Mouse (Mus musculus): Measurements from ENCODE around the gene Mmp9. TPM values are rescaled to one million over a fixed set of nuclear protein-coding genes. Genes with fewer than 3 reads are reported as not detected.

Mmp9 gene
- total RNA-seq, 1 experiment: 7.0 TPM

DNA sequence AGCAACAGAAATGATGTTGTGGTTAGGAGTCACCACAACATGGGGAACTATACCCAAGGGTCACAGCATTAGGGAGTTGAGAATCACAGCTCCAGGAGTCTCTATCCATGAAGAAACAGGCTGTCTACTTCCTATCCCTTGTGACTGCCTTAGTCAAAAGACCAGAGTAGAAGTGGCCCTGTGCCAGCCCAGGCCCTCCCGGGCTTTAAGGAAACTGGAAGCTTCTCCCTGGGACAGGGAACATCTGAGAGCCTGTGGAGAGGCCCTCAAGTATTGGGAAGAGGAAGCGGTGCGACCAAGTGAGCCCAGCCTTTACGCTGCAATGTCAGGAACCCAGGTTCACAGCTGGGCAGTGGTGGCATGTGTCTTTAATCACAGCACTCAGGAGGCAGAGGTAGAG is 4.6 kb upstream of the Mmp9 start:
- no peaks in the 10 kb centered on the region for H3K36me3 ChIP-seq (ENCODE audit: control insufficient read depth, insufficient read depth, low read length, poor library complexity, severe bottlenecking)
- H3K9ac ChIP-seq (ENCODE audit: insufficient read depth, low read depth, low read length, poor library complexity, severe bottlenecking): no peak overlapping the region
- no peak for TF ChIP-seq ZNF384 (IDR thresholded peaks at IDR 0.05; ENCODE audit: low read depth, low read length)
- TF ChIP-seq ZC3H11A (IDR thresholded peaks at IDR 0.05; ENCODE audit: borderline replicate concordance, low read depth, low read length): no peak
- no peak for TF ChIP-seq MAFK (IDR thresholded peaks at IDR 0.05; ENCODE audit: insufficient read depth, low read depth, low read length)
- no peak for TF ChIP-seq CHD2 (IDR thresholded peaks at IDR 0.05; ENCODE audit: low read depth, low read length)
- in situ Hi-C loops (cut with MboI; ENCODE audit: low sequenced_read_pairs in 2 of 2, unreplicated experiment in 2 of 2): no loop called here
- H3K4me3 ChIP-seq (ENCODE audit: insufficient read depth in 1 of 2, low read depth in 1 of 2, low read length in 2 of 2, poor library complexity in 1 of 2, severe bottlenecking in 1 of 2): no peak overlapping the region
- no peaks in the 10 kb centered on the region for H3K9me3 ChIP-seq (ENCODE audit: control insufficient read depth, insufficient read depth, low read depth, low read length)
- no peak for DNase-seq (ENCODE audit: low read depth, low spot score)
- no peak overlapping the region for H3K27ac ChIP-seq (ENCODE audit: insufficient read depth, low read depth, low read length, poor library complexity, severe bottlenecking)
- H3K4me1 ChIP-seq (ENCODE audit: control insufficient read depth in 2 of 2, insufficient read depth in 2 of 2, low read length in 2 of 2, poor library complexity in 1 of 2): peaks cover 0 to 23% of the 10 kb centered on the region in 2 experiments; a peak in 2 of 4 replicates

DNA sequence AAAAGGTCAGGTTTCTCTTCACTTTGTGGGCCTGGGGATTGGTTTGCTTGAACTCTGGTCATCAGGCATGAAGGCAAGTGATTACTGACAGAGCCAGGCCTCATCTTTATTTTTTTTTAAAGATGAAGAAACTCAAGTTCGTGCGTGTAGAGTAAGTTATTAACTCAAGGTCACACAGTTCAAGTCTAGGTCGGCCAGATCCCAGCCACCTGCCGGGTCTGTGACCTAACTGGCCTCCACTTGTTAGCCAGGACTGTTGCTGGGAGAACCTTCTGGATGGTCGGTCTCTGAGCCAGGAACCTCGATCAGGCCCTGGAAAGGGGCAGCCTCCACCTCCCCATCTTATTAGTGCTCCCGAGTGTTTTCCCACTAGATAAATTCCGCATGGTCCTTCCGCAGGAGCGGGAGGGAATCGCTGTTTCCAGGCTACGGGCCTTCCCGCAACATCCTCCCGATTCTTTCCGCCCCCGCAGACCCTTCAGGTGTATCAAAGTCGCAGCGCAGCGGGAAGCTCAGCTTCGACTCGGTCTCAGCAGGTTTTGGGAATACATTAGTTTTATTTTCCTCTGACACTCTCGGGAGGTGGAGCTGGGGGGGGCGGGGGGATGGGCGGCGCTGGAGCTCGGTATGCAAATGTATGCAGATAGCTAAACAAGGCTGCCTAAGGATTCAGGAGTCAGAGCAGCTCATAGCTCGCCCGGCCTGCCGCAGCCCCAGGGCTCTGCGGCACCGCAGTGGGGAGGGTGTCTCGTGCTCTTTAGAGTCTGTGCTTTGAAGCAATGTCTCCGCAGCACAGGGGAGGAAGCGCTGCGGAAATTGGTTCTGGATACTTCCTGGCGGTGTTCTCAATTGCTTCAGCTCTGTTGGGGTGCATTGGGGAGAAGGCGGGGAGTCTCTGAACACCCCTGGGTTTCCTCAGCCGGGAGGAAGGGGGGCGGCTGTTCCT is 2.2 kb upstream of the Mmp9 start:
- in situ Hi-C loops (cut with MboI; ENCODE audit: low sequenced_read_pairs in 2 of 2, unreplicated experiment in 2 of 2): no loop called here
- DNase-seq (ENCODE audit: low read depth, low spot score): peak; percentile 63
- Histone ChIP-seq H3K4me1 (ENCODE audit: control insufficient read depth in 2 of 2, insufficient read depth in 2 of 2, low read length in 2 of 2, poor library complexity in 1 of 2) (peaks cover 0 to 42% of the 10 kb centered on the region in 2 experiments; a peak in 2 of 4 replicates), H3K27ac (ENCODE audit: insufficient read depth, low read depth, low read length, poor library complexity, severe bottlenecking) (no peak overlapping the region), H3K4me3 (ENCODE audit: insufficient read depth in 1 of 2, low read depth in 1 of 2, low read length in 2 of 2, poor library complexity in 1 of 2, severe bottlenecking in 1 of 2) (peak overlapping the region; percentile 37 to 39), H3K9ac (ENCODE audit: insufficient read depth, low read depth, low read length, poor library complexity, severe bottlenecking) (peak overlapping the region; percentile 0; the same call in 1 of the 2 replicates), H3K9me3 (ENCODE audit: control insufficient read depth, insufficient read depth, low read depth, low read length) (no peaks in the 10 kb centered on the region), H3K36me3 (ENCODE audit: control insufficient read depth, insufficient read depth, low read length, poor library complexity, severe bottlenecking) (no peaks in the 10 kb centered on the region)
- TF ChIP-seq HCFC1 (IDR thresholded peaks at IDR 0.05; ENCODE audit: borderline replicate concordance, insufficient read depth, low read length): peak; percentile 19; the same call in 1 of the 2 replicates
- no peak for TF ChIP-seq ZNF384 (IDR thresholded peaks at IDR 0.05; ENCODE audit: low read depth, low read length)

DNA sequence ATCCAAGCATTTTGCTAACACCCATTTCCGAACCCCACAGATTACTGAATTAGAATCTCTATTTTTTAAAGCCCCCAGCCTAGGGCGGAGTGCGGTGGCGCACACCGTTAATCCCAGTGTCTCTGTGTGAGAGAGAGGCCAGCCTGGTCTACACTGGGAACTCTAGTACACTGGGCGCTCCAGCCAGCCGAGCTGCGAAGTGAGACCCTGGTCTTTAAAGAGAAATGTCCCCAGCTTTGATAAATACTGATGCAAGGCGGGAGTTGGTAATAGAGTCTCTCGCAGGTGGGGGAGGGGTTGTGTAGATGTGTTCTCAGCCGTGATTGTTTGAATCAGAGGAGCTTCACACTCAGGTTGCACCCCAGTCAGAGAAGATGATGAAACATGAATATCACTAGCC is 1.5 kb upstream of the Mmp9 start:
- TF ChIP-seq HCFC1 (IDR thresholded peaks at IDR 0.05; ENCODE audit: borderline replicate concordance, insufficient read depth, low read length) (no peak), ZNF384 (IDR thresholded peaks at IDR 0.05; ENCODE audit: low read depth, low read length) (no peak), MAFK (IDR thresholded peaks at IDR 0.05; ENCODE audit: insufficient read depth, low read depth, low read length) (no peak), CHD2 (IDR thresholded peaks at IDR 0.05; ENCODE audit: low read depth, low read length) (no peak), ZC3H11A (IDR thresholded peaks at IDR 0.05; ENCODE audit: borderline replicate concordance, low read depth, low read length) (no peak)

DNA sequence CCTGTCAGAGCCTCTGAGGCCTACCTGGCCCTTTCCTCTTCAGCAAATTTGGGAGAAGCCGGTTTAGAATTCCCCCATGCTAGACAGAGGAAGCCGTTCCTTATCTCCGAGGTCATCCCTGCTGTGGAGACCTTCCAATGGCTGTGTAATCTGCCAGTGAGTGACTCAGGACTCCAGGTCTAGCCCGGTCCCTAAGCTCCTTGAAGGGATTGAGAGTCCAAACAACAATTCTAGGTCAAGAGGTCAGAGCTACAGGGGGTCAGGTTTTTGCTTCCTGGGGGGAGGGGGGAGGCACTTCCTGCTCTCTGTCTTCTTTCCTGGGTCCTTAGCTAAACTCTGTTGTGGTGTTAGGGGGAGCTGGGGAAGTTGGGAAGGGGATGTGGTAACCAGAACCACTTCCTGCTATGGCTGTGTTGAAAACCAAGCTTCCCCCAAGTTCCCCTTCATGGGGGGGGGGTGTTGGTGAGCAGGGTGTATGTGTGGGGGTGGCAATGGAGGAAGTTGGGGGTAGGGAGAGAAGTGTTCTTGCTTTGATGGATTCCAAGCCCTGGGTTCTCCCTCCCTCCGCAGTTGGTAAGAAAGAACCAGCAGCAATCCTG is 2.2 kb downstream of the Mmp9 start:
- in situ Hi-C loops (cut with MboI; ENCODE audit: low sequenced_read_pairs in 2 of 2, unreplicated experiment in 2 of 2): no loop called here
- Histone ChIP-seq H3K36me3 (ENCODE audit: control insufficient read depth, insufficient read depth, low read length, poor library complexity, severe bottlenecking) (no peaks in the 10 kb centered on the region), H3K27ac (ENCODE audit: insufficient read depth, low read depth, low read length, poor library complexity, severe bottlenecking) (peak overlapping the region; percentile 55; the same call in 1 of the 2 replicates), H3K4me3 (ENCODE audit: insufficient read depth in 1 of 2, low read depth in 1 of 2, low read length in 2 of 2, poor library complexity in 1 of 2, severe bottlenecking in 1 of 2) (no peak overlapping the region), H3K9me3 (ENCODE audit: control insufficient read depth, insufficient read depth, low read depth, low read length) (no peaks in the 10 kb centered on the region), H3K4me1 (ENCODE audit: control insufficient read depth in 2 of 2, insufficient read depth in 2 of 2, low read length in 2 of 2, poor library complexity in 1 of 2) (peaks cover 0 to 43% of the 10 kb centered on the region in 2 experiments; a peak in 2 of 4 replicates), H3K9ac (ENCODE audit: insufficient read depth, low read depth, low read length, poor library complexity, severe bottlenecking) (no peak overlapping the region)
- no peak for TF ChIP-seq HCFC1 (IDR thresholded peaks at IDR 0.05; ENCODE audit: borderline replicate concordance, insufficient read depth, low read length)
- no peak for TF ChIP-seq ZC3H11A (IDR thresholded peaks at IDR 0.05; ENCODE audit: borderline replicate concordance, low read depth, low read length)
- TF ChIP-seq CHD2 (IDR thresholded peaks at IDR 0.05; ENCODE audit: low read depth, low read length): no peak
- TF ChIP-seq MAFK (IDR thresholded peaks at IDR 0.05; ENCODE audit: insufficient read depth, low read depth, low read length): no peak
- TF ChIP-seq ZNF384 (IDR thresholded peaks at IDR 0.05; ENCODE audit: low read depth, low read length): no peak
- no peak for DNase-seq (ENCODE audit: low read depth, low spot score)

More for the DNA sequence above, 1.5 kb upstream of the Mmp9 start:
- H3K9me3 ChIP-seq (ENCODE audit: control insufficient read depth, insufficient read depth, low read depth, low read length): no peaks in the 10 kb centered on the region
- H3K9ac ChIP-seq (ENCODE audit: insufficient read depth, low read depth, low read length, poor library complexity, severe bottlenecking): peak overlapping the region; percentile 0; the same call in 1 of the 2 replicates
- H3K4me1 ChIP-seq (ENCODE audit: control insufficient read depth in 2 of 2, insufficient read depth in 2 of 2, low read length in 2 of 2, poor library complexity in 1 of 2): peaks cover 0 to 44% of the 10 kb centered on the region in 2 experiments; a peak in 2 of 4 replicates
- no peak for DNase-seq (ENCODE audit: low read depth, low spot score)
- no peak overlapping the region for H3K27ac ChIP-seq (ENCODE audit: insufficient read depth, low read depth, low read length, poor library complexity, severe bottlenecking)
- in situ Hi-C loops (cut with MboI; ENCODE audit: low sequenced_read_pairs in 2 of 2, unreplicated experiment in 2 of 2): no loop called here
- no peaks in the 10 kb centered on the region for H3K36me3 ChIP-seq (ENCODE audit: control insufficient read depth, insufficient read depth, low read length, poor library complexity, severe bottlenecking)
- peak overlapping the region; percentile 37 to 39 for H3K4me3 ChIP-seq (ENCODE audit: insufficient read depth in 1 of 2, low read depth in 1 of 2, low read length in 2 of 2, poor library complexity in 1 of 2, severe bottlenecking in 1 of 2)
